Mouse (Mus musculus) left cerebral cortex, adult 18-20 months (tissue): ENCODE measurements around the gene Akt2. TPM values are rescaled to one million over a fixed set of nuclear protein-coding genes. Genes with fewer than 3 reads are reported as not detected.
"Not testable (repeated sequence)": the region's sequence is repeated elsewhere in the genome, so short reads cannot be mapped to it uniquely, and the experiment has no call there.

Experiments
- DNase-seq, 2 experiments: peaks; one replicate each; pipeline ENCODE4 v3.0.0; 2021 to 2022; ENCODE audit warnings: low spot score in 2 of 2, mixed read lengths in 1 of 2
- total RNA-seq, 2 experiments: library from RNA; stranded (reverse); gene quantifications; 2 replicates each; pipeline ENCODE4 v1.2.3; 2021

Akt2 gene
- total RNA-seq, 2 experiments from 2014 or later, result 103 to 113 TPM

GRCm38 (mm10) chr7:27610871-27611270, 19.5 kb downstream of the Akt2 start:
- no peak for DNase-seq

DNA sequence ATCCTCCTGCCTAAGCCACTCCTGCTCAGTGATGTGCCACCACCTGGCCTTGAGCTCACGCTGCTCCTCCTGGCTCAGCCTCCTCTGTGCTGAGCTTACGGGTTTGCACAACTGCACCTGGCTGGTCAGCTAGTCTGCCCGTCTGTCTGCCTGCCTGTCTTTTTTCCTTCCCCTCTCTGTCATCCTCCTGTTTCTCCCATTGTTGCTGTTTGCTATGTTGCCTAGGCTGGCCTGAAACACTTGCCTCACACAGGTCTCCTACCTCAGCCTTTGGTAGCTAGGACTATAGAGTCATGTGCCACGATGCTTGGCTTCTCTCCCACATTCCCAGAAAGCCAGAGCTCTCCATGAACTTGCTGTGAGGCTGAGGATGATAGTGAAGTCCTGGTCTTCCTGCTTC, 21.6 kb downstream of the Akt2 start:
- DNase-seq, result no peak

- peak in 1 of 2 experiments; percentile 39 for DNase-seq
Observed at GRCm38 (mm10) chr7:27613751-27614499, 22.6 kb downstream of the Akt2 start.

- no peak for DNase-seq
Observed at GRCm38 (mm10) chr7:27621028-27621427, 29.7 kb downstream of the Akt2 start.

DNA sequence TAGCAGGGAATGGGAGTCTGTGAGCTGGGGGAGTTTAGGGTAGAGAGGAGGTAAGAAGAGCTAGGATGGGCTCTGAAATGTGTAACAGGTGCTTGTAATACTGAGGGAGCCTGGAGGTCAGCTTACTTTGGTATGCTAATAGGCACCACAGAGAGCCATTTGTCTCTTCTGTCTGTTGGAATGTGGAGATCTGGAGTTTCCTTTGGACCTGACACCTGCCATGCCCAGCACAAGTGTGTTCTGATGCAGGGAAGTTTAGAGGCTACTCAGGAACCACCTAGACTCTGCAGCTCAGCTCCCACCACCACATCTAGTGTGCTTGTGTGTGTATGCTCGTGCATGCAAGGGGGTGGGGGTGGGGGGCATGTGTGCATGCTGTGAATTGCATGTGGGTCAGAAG, 30.9 kb downstream of the Akt2 start:
- no peak for DNase-seq

DNA sequence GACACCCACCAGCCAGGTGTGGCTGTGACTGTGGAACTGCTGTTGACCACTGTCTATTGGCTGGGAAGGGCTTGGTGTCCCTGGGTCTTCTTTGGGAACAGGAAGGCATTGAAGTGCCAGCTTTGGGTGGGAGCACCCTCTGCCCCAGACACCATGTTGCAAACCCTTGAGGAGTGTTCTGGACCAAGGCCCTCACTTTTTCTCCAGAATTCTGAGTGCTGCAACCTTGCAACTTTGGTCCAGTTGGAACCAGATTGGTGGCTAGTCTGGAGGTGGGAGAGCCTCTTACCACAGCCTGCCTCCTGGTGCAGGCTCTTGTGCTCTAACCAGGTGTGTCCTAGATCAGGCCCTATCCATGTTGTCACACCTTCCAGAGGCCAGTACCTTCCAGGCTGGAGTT, 33.6 kb downstream of the Akt2 start:
- no peak for DNase-seq

DNA sequence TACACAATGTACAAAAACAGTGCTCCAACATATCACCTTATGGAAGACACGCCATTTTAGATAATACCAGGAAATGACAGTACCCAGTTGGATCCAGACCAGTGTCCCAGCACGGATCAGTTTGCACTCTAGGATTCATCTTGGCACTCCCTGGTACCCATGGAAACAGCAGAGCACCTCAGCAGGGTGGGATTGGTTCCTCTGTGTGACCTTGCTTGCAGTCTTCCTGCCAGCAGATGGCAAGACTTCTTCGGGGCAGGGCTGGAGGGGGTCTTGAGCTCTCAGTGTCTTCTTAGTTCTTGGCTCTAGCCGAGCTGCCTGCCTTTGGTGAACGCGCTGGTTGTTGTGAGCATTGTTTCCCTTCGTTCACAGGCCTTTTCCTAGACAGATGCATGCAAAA, 36.4 kb downstream of the Akt2 start:
- DNase-seq, result no peak

DNA sequence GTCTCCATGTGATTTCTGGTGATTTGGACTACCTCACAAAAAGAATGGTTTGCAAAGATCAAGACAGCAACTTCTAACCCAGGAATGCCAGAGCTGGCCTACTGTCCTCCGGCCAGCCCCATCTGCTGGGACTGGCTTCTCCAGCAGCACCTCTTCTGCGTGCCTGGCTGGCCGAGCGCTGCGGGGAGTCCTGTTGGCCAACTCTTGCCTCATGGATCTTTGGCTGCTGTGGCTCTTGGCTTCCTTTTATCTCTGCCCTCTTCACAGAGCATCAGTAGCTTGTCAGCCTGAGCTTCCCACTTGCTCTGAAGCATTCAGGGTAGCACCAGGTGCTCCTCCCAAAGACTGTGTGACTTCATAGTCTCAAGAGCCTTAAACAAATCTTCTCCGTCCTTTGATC, 36.8 kb downstream of the Akt2 start:
- no peak for DNase-seq

DNA sequence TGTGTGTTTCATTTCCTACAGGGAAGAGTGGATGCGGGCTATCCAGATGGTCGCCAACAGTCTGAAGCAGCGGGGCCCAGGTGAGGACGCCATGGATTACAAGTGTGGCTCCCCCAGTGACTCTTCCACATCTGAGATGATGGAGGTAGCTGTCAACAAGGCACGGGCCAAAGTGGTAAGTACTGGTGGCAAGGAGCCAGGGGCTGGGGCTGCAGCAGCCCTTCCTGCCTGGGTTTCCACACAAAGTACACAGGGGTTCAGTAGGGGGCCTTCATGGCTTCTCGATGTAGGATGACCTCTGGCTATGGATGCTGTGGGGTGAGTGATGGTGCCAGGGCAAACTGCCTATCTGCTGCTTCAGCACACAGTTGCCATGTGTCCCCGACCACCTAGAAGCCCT, 37.5 kb downstream of the Akt2 start:
- DNase-seq, result not testable (repeated sequence)

- no peak for DNase-seq
Observed at GRCm38 (mm10) chr7:27631439-27631838, 40.1 kb downstream of the Akt2 start.

- no peak for DNase-seq
Observed at GRCm38 (mm10) chr7:27633166-27633565, 41.8 kb downstream of the Akt2 start.

GRCm38 (mm10) chr7:27634691-27635090, 43.3 kb downstream of the Akt2 start:
- DNase-seq, result no peak

DNA sequence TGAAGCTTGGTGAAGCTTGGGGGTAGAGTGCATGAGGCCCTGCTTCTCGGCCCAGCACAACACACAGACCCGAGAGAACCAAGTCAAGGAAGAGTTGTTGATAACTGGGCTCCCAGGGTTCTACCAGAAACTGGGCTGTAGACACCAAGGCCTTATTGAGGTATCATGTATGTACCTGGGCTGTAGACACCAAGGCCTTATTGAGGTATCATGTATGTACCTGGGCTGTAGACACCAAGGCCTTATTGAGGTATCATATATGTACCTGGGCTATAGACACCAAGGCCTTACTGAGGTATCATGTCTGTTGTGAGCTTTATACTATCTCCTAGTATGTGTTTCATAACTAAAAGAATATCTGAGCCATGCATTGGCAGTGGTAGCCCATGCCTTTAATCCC, 43.7 kb downstream of the Akt2 start:
- not testable (repeated sequence) for DNase-seq

GRCm38 (mm10) chr7:27644471-27644870, 53.1 kb downstream of the Akt2 start:
- no peak for DNase-seq

GRCm38 (mm10) chr7:27646516-27646915, 55.2 kb downstream of the Akt2 start:
- no peak for DNase-seq

DNA sequence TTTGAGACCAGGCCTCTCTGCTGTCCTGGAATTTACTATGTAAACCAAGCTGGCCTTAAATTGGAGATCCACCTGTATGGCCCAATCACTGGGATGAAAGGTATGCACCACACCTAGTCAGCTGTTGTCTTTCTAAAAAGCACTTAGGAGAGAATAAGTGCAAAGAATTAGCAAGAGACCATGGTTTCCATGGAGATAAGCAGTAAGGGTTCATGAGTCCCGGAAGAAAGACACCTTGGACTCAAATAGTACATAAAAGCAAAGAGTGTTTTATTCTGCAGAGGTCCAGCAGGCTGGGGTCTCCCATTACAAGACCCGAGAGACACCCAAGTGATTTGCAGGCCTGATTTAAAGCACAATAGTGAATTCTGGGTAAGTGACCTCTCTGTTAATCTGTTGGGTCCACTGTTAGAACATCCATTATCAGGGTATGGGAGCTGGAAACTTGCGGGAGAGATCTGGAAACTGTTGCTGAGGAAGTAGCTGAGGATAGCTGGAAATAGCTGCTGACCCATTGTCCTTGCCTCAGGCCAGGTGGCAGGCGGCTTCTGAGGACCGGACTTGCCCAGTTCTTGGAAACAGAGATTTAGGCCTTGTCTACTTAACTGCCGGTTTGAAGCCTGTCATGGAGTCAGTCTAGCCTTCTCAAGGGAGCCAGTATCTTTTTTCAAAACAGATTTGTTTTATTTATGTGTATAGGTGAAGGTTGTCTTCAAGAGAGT, 56.1 kb downstream of the Akt2 start:
- no peak for DNase-seq

DNA sequence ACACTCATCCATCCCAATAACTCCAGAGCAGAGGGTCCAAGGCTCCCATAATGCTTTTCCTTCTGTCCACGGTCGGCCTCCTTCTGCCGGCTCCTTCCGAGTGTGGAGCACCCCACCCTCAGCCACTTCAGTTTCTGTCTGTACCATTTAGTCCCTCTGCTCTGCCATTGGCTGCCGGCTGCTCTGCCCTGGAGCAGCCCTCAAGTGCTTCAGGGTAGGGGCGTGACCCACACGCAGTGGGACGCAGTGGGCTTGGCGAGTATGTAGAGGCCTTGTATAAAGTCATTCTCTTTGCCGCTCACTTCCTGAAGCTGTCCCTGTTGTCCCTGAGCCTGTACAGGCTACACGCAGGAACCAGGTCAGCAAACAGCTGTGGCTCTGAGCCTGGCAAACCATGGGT, 58.4 kb downstream of the Akt2 start:
- no peak for DNase-seq

GRCm38 (mm10) chr7:27650949-27651348, 59.6 kb downstream of the Akt2 start:
- peak; percentile 77 to 80 for DNase-seq

DNA sequence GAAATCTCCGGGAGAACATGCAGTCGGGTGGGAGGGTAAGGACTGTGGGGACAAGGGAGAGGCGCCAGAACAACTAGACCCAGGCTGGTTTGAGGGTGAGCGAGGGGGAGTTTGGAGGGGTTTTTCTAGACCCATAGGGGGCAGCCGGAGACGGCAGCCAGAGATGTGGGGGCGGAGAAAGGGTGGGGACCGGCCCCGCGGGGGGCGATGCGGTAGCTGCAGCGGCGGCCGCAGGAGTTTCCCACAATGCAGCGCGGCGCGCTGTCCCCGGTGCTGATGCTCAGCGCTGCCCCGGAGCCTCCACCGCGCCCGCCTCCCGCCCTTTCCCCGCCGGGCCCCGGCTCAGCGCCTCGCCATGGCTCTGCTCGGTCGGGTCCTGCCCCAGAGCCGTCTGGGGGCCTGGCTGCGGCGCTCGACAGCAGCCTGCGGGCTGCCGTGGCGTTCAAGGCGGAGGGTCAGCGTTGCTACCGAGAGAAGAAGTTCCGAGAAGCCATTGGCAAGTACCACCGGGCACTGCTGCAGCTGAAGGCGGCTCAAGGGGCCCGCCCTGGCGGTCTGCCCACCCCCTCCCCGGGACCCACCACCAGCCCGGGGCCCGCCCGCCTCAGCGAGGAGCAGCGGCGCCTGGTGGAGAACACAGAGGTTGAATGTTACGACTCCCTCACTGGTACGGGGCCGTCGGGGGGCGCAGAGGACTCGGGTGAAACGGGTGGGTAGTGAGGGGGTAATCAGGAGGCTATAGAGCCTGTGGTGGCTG, 62.5 kb downstream of the Akt2 start, which contains the start of gene Ttc9b:
Gene Ttc9b (plus strand): TSS at position 235 of the 757 bp plus-strand sequence.
- DNase-seq, result peak; percentile 77 to 85

DNA sequence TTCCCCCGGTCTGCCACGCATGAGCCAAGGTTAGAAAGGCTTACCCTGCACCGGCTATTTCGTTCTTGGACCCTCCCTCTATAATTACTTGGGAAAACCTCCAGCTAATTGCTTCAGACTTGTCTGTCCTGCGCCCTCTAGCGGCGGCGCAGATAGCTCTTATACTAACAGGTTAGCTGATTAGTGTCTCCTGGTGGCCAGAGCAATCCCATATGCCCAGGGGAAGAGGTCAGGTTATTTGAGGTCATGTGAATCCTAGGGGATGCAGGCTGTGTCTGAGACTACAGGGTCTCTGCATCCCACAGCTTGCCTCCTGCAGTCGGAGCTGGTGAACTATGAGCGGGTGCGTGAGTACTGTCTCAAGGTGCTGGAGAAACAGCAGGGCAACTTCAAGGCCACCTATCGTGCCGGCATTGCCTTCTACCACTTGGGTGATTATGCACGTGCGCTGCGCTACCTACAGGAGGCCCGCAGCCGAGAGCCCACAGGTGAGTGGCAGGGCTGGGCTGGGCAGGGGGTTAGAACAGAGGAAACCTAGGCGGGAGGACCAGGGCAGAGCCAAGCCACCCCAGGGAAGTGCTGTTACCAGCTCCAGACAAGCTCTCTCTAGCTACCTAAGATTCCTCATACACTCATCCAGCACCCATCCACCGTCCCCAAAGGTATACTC, 63.4 kb downstream of the Akt2 start:
- peak; percentile 64 to 66 for DNase-seq

DNA sequence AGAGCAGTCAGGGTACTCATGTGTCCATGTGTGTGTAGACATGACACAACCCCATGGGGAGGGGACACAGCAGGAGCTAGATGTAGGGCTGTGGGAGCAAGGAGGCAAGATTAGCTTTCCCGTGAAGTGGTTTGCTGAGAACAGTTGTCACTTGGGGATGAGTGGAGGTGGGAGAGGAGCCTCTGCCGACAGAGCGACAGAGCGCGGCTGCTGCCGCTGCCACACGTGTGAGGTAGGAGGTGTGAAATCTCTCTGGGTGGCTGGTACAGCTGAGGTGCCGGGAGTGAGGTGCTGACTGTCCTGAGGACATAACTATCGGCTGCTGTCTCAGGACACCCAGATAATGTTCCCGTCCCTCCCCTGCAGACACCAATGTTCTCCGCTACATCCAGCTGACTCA, 64.2 kb downstream of the Akt2 start:
- DNase-seq, result peak; percentile 43 to 71
